Mouse (Mus musculus) stomach, embryonic 14.5 days (tissue): Measurements from ENCODE around the gene T. TPM values are rescaled to one million over a fixed set of nuclear protein-coding genes. Genes with fewer than 3 reads are reported as not detected.
A peak's percentile ranks its signal among the peaks of the same experiment; 100 is the strongest.

Experiments
- ATAC-seq: fragments of 200-750 bp; cut with Nextera tagmentation; 2 replicates; pipeline ENCODE4 v1.8.0; 2017; ENCODE audit warnings: low read depth, moderate TSS enrichment; ENCODE audit not compliant: insufficient number of reproducible peaks, insufficient read depth, low FRiP score
- H3K27ac ChIP-seq: fragments of 300-500 bp; sonication (generic); 2 replicates; pipeline ENCODE4 v1.5.1; 2014; ENCODE audit warnings: mild to moderate bottlenecking, low read length, moderate library complexity, mixed read lengths
- H3K27me3 ChIP-seq: fragments of 300-500 bp; sonication (generic); 2 replicates; pipeline ENCODE4 v1.6.1; 2014; ENCODE audit warnings: low read length, control low read depth, mixed read lengths; ENCODE audit not compliant: control insufficient read depth, insufficient read depth
- H3K36me3 ChIP-seq: fragments of 300-500 bp; sonication (generic); 2 replicates; pipeline ENCODE4 v1.6.1; 2014; ENCODE audit warnings: mild to moderate bottlenecking, control low read depth, low read length, moderate library complexity, mixed read lengths; ENCODE audit not compliant: control insufficient read depth, insufficient read depth
- H3K4me1 ChIP-seq: fragments of 300-500 bp; sonication (generic); 2 replicates; pipeline ENCODE4 v1.6.1; 2014; ENCODE audit warnings: low read length, control low read depth, mixed read lengths; ENCODE audit not compliant: control insufficient read depth, insufficient read depth
- H3K4me2 ChIP-seq: fragments of 300-500 bp; sonication (generic); replicated peaks from 2 replicates; pipeline ENCODE4 v1.6.1; 2014; ENCODE audit warnings: low read depth, low read length, control low read depth
- H3K4me3 ChIP-seq: fragments of 300-500 bp; sonication (generic); 2 replicates; pipeline ENCODE4 v1.5.1; 2014; ENCODE audit warnings: low read depth, low read length, control low read depth
- H3K9ac ChIP-seq: fragments of 300-500 bp; sonication (generic); replicated peaks from 2 replicates; pipeline ENCODE4 v1.6.1; 2014; ENCODE audit warnings: low read depth, mild to moderate bottlenecking, control low read depth, low read length, moderate library complexity, mixed read lengths
- H3K9me3 ChIP-seq: fragments of 300-500 bp; sonication (generic); 2 replicates; pipeline ENCODE4 v1.6.1; 2016; ENCODE audit warnings: low read depth, low read length, control low read depth; ENCODE audit not compliant: control insufficient read depth
- WGBS: fragments of 180-500 bp; shearing (Covaris S2); extraction: QIAGEN DNeasy Blood & Tissue Kit; methylation state at CpG from one replicate; pipeline ENCODE4 v1.1.7; 2014; 5-methylcytosine and 5-hydroxymethylcytosine counted together
- polyA plus RNA-seq: library from polyadenylated mRNA; unstranded; fragments of >200 nt; fragmentation: Nextera tagmentation; extraction: Ambion mirVana; gene quantifications from 2 replicates; pipeline ENCODE4 v1.2.1, GENCODE M21; 2014

The T gene
- polyA plus RNA-seq, 1 experiment from 2014 or later, result 0.87 TPM

GRCm38 (mm10) chr17:8468716-8469344 is 34.6 kb downstream of the T start:
- no peak overlapping the region for H3K4me3 ChIP-seq
- no peaks in the 10 kb centered on the region for H3K9me3 ChIP-seq
- H3K27ac ChIP-seq, result no peak overlapping the region
- 15% methylated on average over 19 of the region's 19 CpGs for WGBS
- no peaks in the 10 kb centered on the region for H3K36me3 ChIP-seq
- H3K27me3 ChIP-seq, result no peaks in the 10 kb centered on the region
- ATAC-seq, result 0 out of 2 replicates have a peak, but pooled peaks have one; percentile 65
- H3K4me1 ChIP-seq, result no peaks in the 10 kb centered on the region
- H3K4me2 ChIP-seq, result no peak overlapping the region
- H3K9ac ChIP-seq, result no peak overlapping the region

DNA sequence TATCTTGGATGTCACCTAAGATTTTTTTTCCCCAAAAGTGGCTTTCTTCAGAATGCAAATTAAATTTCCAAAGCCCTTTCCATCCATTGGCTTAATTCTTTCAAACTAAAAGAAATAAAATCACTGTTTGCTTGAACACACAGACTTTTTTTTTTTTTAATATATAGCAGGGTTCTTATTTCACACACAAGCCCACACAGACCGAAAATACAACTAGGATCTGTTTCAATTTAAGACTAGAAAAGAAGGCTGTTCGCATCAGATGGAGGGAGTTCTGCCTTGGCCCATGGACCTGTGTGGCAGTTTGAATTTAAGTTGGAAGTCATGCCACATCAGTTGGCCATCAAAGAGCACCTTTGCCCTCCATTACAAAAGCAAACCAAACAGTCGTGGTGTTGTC is 44.3 kb downstream of the T start:
- H3K27ac ChIP-seq, result no peak overlapping the region

GRCm38 (mm10) chr17:8479493-8480128 is 45.4 kb downstream of the T start:
- no peak overlapping the region for H3K27ac ChIP-seq
- H3K27me3 ChIP-seq, result no peaks in the 10 kb centered on the region
- H3K9me3 ChIP-seq, result no peaks in the 10 kb centered on the region
- 87% methylated on average over 9 of the region's 9 CpGs for WGBS
- H3K4me1 ChIP-seq, result no peaks in the 10 kb centered on the region
- no peak overlapping the region for H3K4me2 ChIP-seq
- no peak overlapping the region for H3K4me3 ChIP-seq
- no peak overlapping the region for H3K9ac ChIP-seq
- no peak for ATAC-seq
- H3K36me3 ChIP-seq, result no peaks in the 10 kb centered on the region

More for the DNA sequence above, 44.3 kb downstream of the T start:
- no peaks in the 10 kb centered on the region for H3K4me1 ChIP-seq
- H3K9me3 ChIP-seq, result no peaks in the 10 kb centered on the region
- H3K36me3 ChIP-seq, result no peaks in the 10 kb centered on the region
- 78% methylated on average over 3 of the region's 3 CpGs for WGBS
- ATAC-seq, result no peak
- H3K27me3 ChIP-seq, result no peaks in the 10 kb centered on the region
- no peak overlapping the region for H3K4me3 ChIP-seq
- H3K9ac ChIP-seq, result no peak overlapping the region
- H3K4me2 ChIP-seq, result no peak overlapping the region

- Histone ChIP-seq H3K4me3 (no peak overlapping the region), H3K27me3 (no peaks in the 10 kb centered on the region), H3K36me3 (no peaks in the 10 kb centered on the region), H3K9me3 (no peaks in the 10 kb centered on the region), H3K4me1 (no peaks in the 10 kb centered on the region), H3K4me2 (no peak overlapping the region), H3K9ac (no peak overlapping the region), H3K27ac (no peak overlapping the region)
- ATAC-seq, result no peak
- 76% methylated on average over 10 of the region's 10 CpGs for WGBS
Observed at GRCm38 (mm10) chr17:8481797-8482196, 47.6 kb downstream of the T start.

- Histone ChIP-seq H3K27me3 (no peaks in the 10 kb centered on the region), H3K4me2 (no peak overlapping the region), H3K4me1 (no peaks in the 10 kb centered on the region), H3K9me3 (no peaks in the 10 kb centered on the region), H3K36me3 (no peaks in the 10 kb centered on the region), H3K4me3 (no peak overlapping the region), H3K27ac (no peak overlapping the region), H3K9ac (no peak overlapping the region)
- 86% methylated on average over 7 of the region's 7 CpGs for WGBS
- no peak for ATAC-seq
Observed at GRCm38 (mm10) chr17:8482876-8483275, 48.7 kb downstream of the T start.

GRCm38 (mm10) chr17:8484246-8484645 is 50.0 kb downstream of the T start:
- no peaks in the 10 kb centered on the region for H3K9me3 ChIP-seq
- no peak overlapping the region for H3K4me2 ChIP-seq
- no peaks in the 10 kb centered on the region for H3K36me3 ChIP-seq
- H3K27me3 ChIP-seq, result no peaks in the 10 kb centered on the region
- 41% methylated on average over 3 of the region's 3 CpGs for WGBS
- H3K4me1 ChIP-seq, result no peaks in the 10 kb centered on the region
- H3K27ac ChIP-seq, result no peak overlapping the region
- H3K4me3 ChIP-seq, result no peak overlapping the region
- no peak overlapping the region for H3K9ac ChIP-seq
- ATAC-seq, result no peak

GRCm38 (mm10) chr17:8485146-8485545 is 50.9 kb downstream of the T start:
- no peaks in the 10 kb centered on the region for H3K36me3 ChIP-seq
- no peak overlapping the region for H3K4me3 ChIP-seq
- no peaks in the 10 kb centered on the region for H3K27me3 ChIP-seq
- H3K27ac ChIP-seq, result no peak overlapping the region
- no peak overlapping the region for H3K4me2 ChIP-seq
- no peak overlapping the region for H3K9ac ChIP-seq
- ATAC-seq, result no peak
- H3K4me1 ChIP-seq, result no peaks in the 10 kb centered on the region
- H3K9me3 ChIP-seq, result no peaks in the 10 kb centered on the region

GRCm38 (mm10) chr17:8487824-8488223 is 53.6 kb downstream of the T start:
- Histone ChIP-seq H3K9ac (no peak overlapping the region), H3K4me1 (no peaks in the 10 kb centered on the region), H3K36me3 (no peaks in the 10 kb centered on the region), H3K4me3 (no peak overlapping the region), H3K27me3 (no peaks in the 10 kb centered on the region), H3K9me3 (no peaks in the 10 kb centered on the region), H3K27ac (no peak overlapping the region), H3K4me2 (no peak overlapping the region)
- no peak for ATAC-seq
- WGBS, result 45% methylated on average over 12 of the region's 12 CpGs

DNA sequence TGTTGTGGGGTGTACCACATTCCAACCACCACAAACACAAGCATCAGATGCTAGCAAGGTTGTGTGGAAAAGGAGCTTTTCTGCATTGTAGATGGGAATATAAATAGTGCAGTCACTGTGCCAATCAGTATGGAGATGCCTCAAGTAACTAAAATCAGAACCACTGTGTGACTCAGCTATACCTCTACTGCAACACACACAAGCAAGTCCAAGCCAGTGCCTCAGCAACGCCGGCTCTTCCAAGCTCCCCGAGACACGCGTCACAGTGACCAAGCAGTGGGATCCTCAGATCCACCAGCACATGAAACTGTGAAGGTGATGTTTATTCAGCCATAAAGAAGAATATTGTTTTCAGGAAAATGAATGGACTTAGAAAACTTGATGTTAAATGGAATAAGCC is 56.7 kb downstream of the T start:
- Histone ChIP-seq H3K27me3 (no peaks in the 10 kb centered on the region), H3K9me3 (no peaks in the 10 kb centered on the region), H3K27ac (no peak overlapping the region), H3K4me2 (no peak overlapping the region), H3K4me3 (no peak overlapping the region), H3K36me3 (no peaks in the 10 kb centered on the region), H3K9ac (no peak overlapping the region), H3K4me1 (no peaks in the 10 kb centered on the region)
- ATAC-seq, result no peak
- 87% methylated on average over 5 of the region's 5 CpGs for WGBS
